Mouse (Mus musculus) forebrain, embryonic 12.5 days (tissue): ENCODE measurements around the gene Cdk2. TPM values are rescaled to one million over a fixed set of nuclear protein-coding genes. Genes with fewer than 3 reads are reported as not detected.
"Not testable (repeated sequence)": the region's sequence is repeated elsewhere in the genome, so short reads cannot be mapped to it uniquely, and the experiment has no call there.

Experiments
- ATAC-seq: fragments of 200-750 bp; cut with Nextera tagmentation; 2 replicates; pipeline ENCODE4 v1.8.0; 2017; ENCODE audit warnings: moderate TSS enrichment; ENCODE audit not compliant: low FRiP score
- H3K27ac ChIP-seq: fragments of 300-500 bp; sonication (generic); 2 replicates; pipeline ENCODE4 v1.5.1; 2016; ENCODE audit warnings: mild to moderate bottlenecking
- H3K27me3 ChIP-seq: fragments of 300-500 bp; sonication (generic); 2 replicates; pipeline ENCODE4 v1.6.1; 2016; ENCODE audit warnings: mild to moderate bottlenecking
- H3K36me3 ChIP-seq: fragments of 300-500 bp; sonication (generic); replicated peaks from 2 replicates; pipeline ENCODE4 v1.6.1; 2016; ENCODE audit warnings: mild to moderate bottlenecking
- H3K4me1 ChIP-seq: fragments of 300-500 bp; sonication (generic); 2 replicates; pipeline ENCODE4 v1.6.1; 2016
- H3K4me2 ChIP-seq: fragments of 300-500 bp; sonication (generic); 2 replicates; pipeline ENCODE4 v1.6.1; 2016; ENCODE audit warnings: mild to moderate bottlenecking, moderate library complexity
- H3K4me3 ChIP-seq: fragments of 300-500 bp; sonication (generic); replicated peaks from 2 replicates; pipeline ENCODE4 v1.5.1; 2016; ENCODE audit warnings: mild to moderate bottlenecking
- H3K9ac ChIP-seq: fragments of 300-500 bp; sonication (generic); 2 replicates; pipeline ENCODE4 v1.6.1; 2016; ENCODE audit warnings: mild to moderate bottlenecking
- H3K9me3 ChIP-seq: fragments of 300-500 bp; sonication (generic); 2 replicates; pipeline ENCODE4 v1.6.1; 2016
- WGBS: fragments of 180-500 bp; shearing (Covaris S2); methylation state at CpG from one replicate; pipeline ENCODE4 v1.1.7; 2016; 5-methylcytosine and 5-hydroxymethylcytosine counted together
- polyA plus RNA-seq: library from polyadenylated mRNA; unstranded; fragments of >200 nt; fragmentation: Nextera tagmentation; extraction: Ambion mirVana; gene quantifications from 2 replicates; pipeline ENCODE4 v1.2.1, GENCODE M21; 2016

The Cdk2 gene
- polyA plus RNA-seq, 1 experiment from 2014 or later, result 95.2 TPM

- H3K4me3 ChIP-seq, result no peak overlapping the region
- peaks cover 40% of the 10 kb centered on the region for H3K27me3 ChIP-seq
- WGBS, result 70% methylated on average over 2 of the region's 2 CpGs
- H3K4me1 ChIP-seq, result peaks cover 19% of the 10 kb centered on the region
- no peaks in the 10 kb centered on the region for H3K36me3 ChIP-seq
- no peak overlapping the region for H3K4me2 ChIP-seq
- no peak overlapping the region for H3K27ac ChIP-seq
- ATAC-seq, result no peak
- H3K9ac ChIP-seq, result no peak overlapping the region
- H3K9me3 ChIP-seq, result no peaks in the 10 kb centered on the region
Measured at GRCm38 (mm10) chr10:128740296-128740695, 35.5 kb upstream of the Cdk2 start.

- H3K4me2 ChIP-seq, result peak overlapping the region; percentile 43
- no peak for ATAC-seq
- WGBS, result 3% methylated on average over 15 of the region's 15 CpGs
- H3K4me1 ChIP-seq, result peaks cover 5% of the 10 kb centered on the region
- H3K27ac ChIP-seq, result no peak overlapping the region
- peaks cover 12% of the 10 kb centered on the region for H3K27me3 ChIP-seq
- H3K4me3 ChIP-seq, result no peak overlapping the region; the same call in 1 of the 2 replicates
- H3K9ac ChIP-seq, result no peak overlapping the region
- no peaks in the 10 kb centered on the region for H3K9me3 ChIP-seq
- H3K36me3 ChIP-seq, result no peaks in the 10 kb centered on the region
Measured at GRCm38 (mm10) chr10:128737435-128737834, 32.6 kb upstream of the Cdk2 start.

- H3K9ac ChIP-seq, result no peak overlapping the region
- no peak overlapping the region for H3K27ac ChIP-seq
- no peak overlapping the region for H3K4me3 ChIP-seq
- no peak overlapping the region for H3K4me2 ChIP-seq
- H3K9me3 ChIP-seq, result no peaks in the 10 kb centered on the region
- H3K36me3 ChIP-seq, result no peaks in the 10 kb centered on the region
- H3K4me1 ChIP-seq, result no peaks in the 10 kb centered on the region
- peaks cover 4% of the 10 kb centered on the region; the same call in 1 of the 2 replicates for H3K27me3 ChIP-seq
- no peak for ATAC-seq
Measured at GRCm38 (mm10) chr10:128731992-128732391, 27.2 kb upstream of the Cdk2 start.

GRCm38 (mm10) chr10:128731002-128731433, 26.2 kb upstream of the Cdk2 start:
- ATAC-seq, result peak; percentile 60
- no peaks in the 10 kb centered on the region for H3K4me1 ChIP-seq
- 16% methylated on average over 10 of the region's 10 CpGs for WGBS
- H3K36me3 ChIP-seq, result no peaks in the 10 kb centered on the region
- H3K4me3 ChIP-seq, result no peak overlapping the region
- no peaks in the 10 kb centered on the region for H3K9me3 ChIP-seq
- peaks cover 4% of the 10 kb centered on the region; the same call in 1 of the 2 replicates for H3K27me3 ChIP-seq
- H3K9ac ChIP-seq, result no peak overlapping the region
- peak overlapping the region; percentile 31; the same call in 1 of the 2 replicates for H3K4me2 ChIP-seq
- no peak overlapping the region for H3K27ac ChIP-seq

GRCm38 (mm10) chr10:128728059-128728458, 23.2 kb upstream of the Cdk2 start:
- Histone ChIP-seq H3K27ac (no peak overlapping the region), H3K4me1 (no peaks in the 10 kb centered on the region), H3K27me3 (peaks cover 4% of the 10 kb centered on the region; the same call in 1 of the 2 replicates), H3K4me2 (no peak overlapping the region), H3K9ac (no peak overlapping the region), H3K36me3 (no peaks in the 10 kb centered on the region), H3K4me3 (no peak overlapping the region), H3K9me3 (no peaks in the 10 kb centered on the region)
- whole genome bisulfite sequencing, result 87% methylated on average over 5 of the region's 5 CpGs
- no peak for ATAC-seq

GRCm38 (mm10) chr10:128725466-128725865, 20.6 kb upstream of the Cdk2 start:
- not testable (repeated sequence) for ATAC-seq

GRCm38 (mm10) chr10:128715559-128716537, 11.0 kb upstream of the Cdk2 start:
- Histone ChIP-seq H3K9me3 (no peaks in the 10 kb centered on the region), H3K27me3 (no peaks in the 10 kb centered on the region), H3K36me3 (no peaks in the 10 kb centered on the region), H3K4me3 (no peak overlapping the region), H3K27ac (no peak overlapping the region), H3K4me2 (no peak overlapping the region), H3K4me1 (no peaks in the 10 kb centered on the region), H3K9ac (no peak overlapping the region)
- no peak for ATAC-seq
- WGBS, result 86% methylated on average over 19 of the region's 19 CpGs

More at GRCm38 (mm10) chr10:128725466-128725865, 20.6 kb upstream of the Cdk2 start:
- not testable (repeated sequence) for H3K27me3 ChIP-seq, H3K4me3 ChIP-seq, H3K9me3 ChIP-seq, H3K27ac ChIP-seq, H3K4me1 ChIP-seq, H3K9ac ChIP-seq, H3K4me2 ChIP-seq, H3K36me3 ChIP-seq
- 79% methylated on average over 4 of the region's 4 CpGs for WGBS

- not testable (repeated sequence) for H3K27me3 ChIP-seq, H3K36me3 ChIP-seq, H3K4me3 ChIP-seq, ATAC-seq, H3K4me2 ChIP-seq, H3K9me3 ChIP-seq, H3K9ac ChIP-seq, H3K4me1 ChIP-seq, H3K27ac ChIP-seq
- 90% methylated on average over 7 of the region's 7 CpGs for WGBS
Measured at GRCm38 (mm10) chr10:128711318-128711717, 6.5 kb upstream of the Cdk2 start.

- peak; percentile 37 for ATAC-seq
- peaks cover 30% of the 10 kb centered on the region for H3K36me3 ChIP-seq
- 0 out of 2 replicates have a peak, but pooled peaks cover 2% of the 10 kb centered on the region for H3K27me3 ChIP-seq
- H3K4me3 ChIP-seq, result peak overlapping the region; percentile 77
- no peaks in the 10 kb centered on the region for H3K9me3 ChIP-seq
- H3K4me2 ChIP-seq, result peak overlapping the region; percentile 71
- peaks cover 27% of the 10 kb centered on the region for H3K4me1 ChIP-seq
- peak overlapping the region; percentile 66 for H3K27ac ChIP-seq
- peak overlapping the region; percentile 56 for H3K9ac ChIP-seq
- WGBS, result 9% methylated on average over 11 of the region's 11 CpGs
Measured at GRCm38 (mm10) chr10:128705317-128705693, 474 bp upstream of the Cdk2 start.

GRCm38 (mm10) chr10:128703895-128704294, 936 bp downstream of the Cdk2 start, which contains the start of gene Pmel:
Pmel (plus strand) TSS chr10:128704195.
- 23% methylated on average over 4 of the region's 4 CpGs for WGBS
- Histone ChIP-seq H3K9me3 (no peaks in the 10 kb centered on the region), H3K4me3 (peak within 1 kb of the TSS; percentile 77), H3K36me3 (peaks cover 44% of the 10 kb centered on the region), H3K27ac (peak within 1 kb of the TSS; percentile 91), H3K9ac (peak within 1 kb of the TSS; percentile 78), H3K27me3 (0 out of 2 replicates have a peak, but pooled peaks cover 2% of the 10 kb centered on the region), H3K4me1 (peaks cover 27% of the 10 kb centered on the region), H3K4me2 (peak within 1 kb of the TSS; percentile 71)
- ATAC-seq, result no peak

- Histone ChIP-seq H3K4me3 (no peak overlapping the region), H3K4me2 (no peak overlapping the region), H3K9me3 (no peaks in the 10 kb centered on the region), H3K27ac (no peak overlapping the region), H3K36me3 (peaks cover 52% of the 10 kb centered on the region), H3K9ac (no peak overlapping the region), H3K27me3 (0 out of 2 replicates have a peak, but pooled peaks cover 2% of the 10 kb centered on the region), H3K4me1 (peaks cover 27% of the 10 kb centered on the region)
- ATAC-seq, result no peak
- WGBS, result 88% methylated on average over 6 of the region's 6 CpGs
Measured at GRCm38 (mm10) chr10:128702328-128703007, 2.4 kb downstream of the Cdk2 start.

GRCm38 (mm10) chr10:128700712-128701111, 4.1 kb downstream of the Cdk2 start:
- Histone ChIP-seq H3K27ac (no peak overlapping the region), H3K4me1 (peaks cover 31% of the 10 kb centered on the region), H3K9ac (no peak overlapping the region), H3K27me3 (no peaks in the 10 kb centered on the region), H3K4me2 (no peak overlapping the region), H3K36me3 (peaks cover 52% of the 10 kb centered on the region), H3K9me3 (no peaks in the 10 kb centered on the region), H3K4me3 (no peak overlapping the region)
- WGBS, result 92% methylated on average over 5 of the region's 5 CpGs
- no peak for ATAC-seq
